ENCODE assay signal across 8 mouse cellular contexts in the genomic region with DNA sequence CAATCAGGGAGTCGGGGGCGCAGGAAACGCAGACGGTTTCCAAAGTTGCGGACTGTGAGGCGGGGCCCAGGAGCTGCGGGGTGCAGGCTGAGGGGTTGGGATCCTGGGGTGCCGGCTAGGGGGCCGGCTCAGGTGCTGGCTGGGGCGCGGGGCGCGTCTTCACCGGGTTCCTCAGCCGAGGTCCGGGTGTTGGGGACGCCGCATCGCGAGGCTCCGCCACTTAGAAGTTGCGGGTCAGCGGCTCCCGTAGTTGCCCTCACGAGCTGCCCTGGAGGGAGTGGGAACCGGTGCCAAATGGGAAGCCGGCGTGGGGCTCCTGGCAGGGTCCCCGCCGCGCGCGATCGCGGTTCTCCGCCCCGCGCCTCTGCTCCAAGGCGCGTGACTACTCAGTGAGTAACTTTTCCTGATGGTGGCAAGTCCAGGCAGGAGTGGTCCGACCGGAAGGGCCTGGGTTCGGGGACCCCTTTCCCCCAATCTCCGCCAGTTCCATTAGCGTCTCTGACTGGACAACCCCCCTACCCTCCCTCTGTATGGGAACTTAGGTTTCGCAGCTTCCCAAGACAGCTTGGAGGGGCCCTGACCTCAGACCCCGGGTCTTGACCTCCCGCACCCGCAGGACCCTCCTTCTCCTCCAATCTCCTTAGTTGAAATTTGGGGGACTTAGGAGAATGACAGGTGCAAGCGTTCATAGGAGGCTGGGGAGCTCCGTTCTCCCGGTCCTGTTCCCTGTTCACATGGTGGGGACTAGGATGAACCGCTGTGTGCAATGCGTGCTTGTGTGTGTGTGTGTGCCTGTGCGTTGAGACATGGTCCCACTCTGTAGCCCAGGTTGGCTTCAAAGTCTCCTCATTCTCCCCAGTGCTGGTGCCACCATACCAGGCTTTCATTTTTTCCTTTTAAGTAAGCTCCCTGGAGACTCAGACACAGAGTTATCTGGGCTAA. TPM values are rescaled to one million over a fixed set of nuclear protein-coding genes. Genes with fewer than 3 reads are reported as not detected.
DNase-seq lines count a peak whose midpoint lies in the region; ATAC-seq and TF ChIP-seq lines count a peak whose summit lies in the region.

No protein-coding gene starts in this region.

- TF ChIP-seq CTCF in thymus, adult 2 months (IDR thresholded peaks at IDR 0.05; ENCODE audit: borderline replicate concordance, control insufficient read depth, extremely low read depth, insufficient read depth, low read length, poor library complexity) = no peak

- under 1% methylated on average over 54 of the region's 55 CpGs for WGBS in thymus, adult 2 months
- 2% methylated on average over 55 of the region's 55 CpGs for WGBS in liver, embryonic 11.5 days
- WGBS in neural tube, embryonic 15.5 days = under 1% methylated on average over 55 of the region's 55 CpGs

- H3K36me3 ChIP-seq in thymus, adult 2 months (ENCODE audit: control insufficient read depth, insufficient read depth, low read length) = 0 out of 2 replicates have a peak, but pooled peaks cover 3% of the 10 kb centered on the region
- H3K36me3 ChIP-seq in liver, embryonic 11.5 days (ENCODE audit: control insufficient read depth, insufficient read depth, low read length) = peaks cover 25% of the 10 kb centered on the region
- H3K36me3 ChIP-seq in neural tube, embryonic 15.5 days = peaks cover 20% of the 10 kb centered on the region

- peak overlapping the region; percentile 73 for H3K4me3 ChIP-seq in thymus, adult 2 months (ENCODE audit: control insufficient read depth, insufficient read depth, low read length)
- H3K4me3 ChIP-seq in liver, embryonic 11.5 days (ENCODE audit: low read depth, low read length) = peak overlapping the region; percentile 72
- peak overlapping the region; percentile 83 for H3K4me3 ChIP-seq in neural tube, embryonic 15.5 days (replicated peaks)

- peak overlapping the region; percentile 86 for H3K9ac ChIP-seq in liver, embryonic 11.5 days (ENCODE audit: low read depth, low read length)
- peak overlapping the region; percentile 84 for H3K9ac ChIP-seq in neural tube, embryonic 15.5 days (replicated peaks)

- peak; percentile 63 for DNase-seq in adrenal gland, postnatal 10 days
- no peak for DNase-seq in adrenal gland, adult 8-10 months
- DNase-seq in thymus, adult 2 months = no peak
- DNase-seq in thymus, postnatal 0 days (ENCODE audit: low spot score) = no peak
- DNase-seq in heart, postnatal 4 days = peak; percentile 54
- DNase-seq in liver, embryonic 11.5 days (ENCODE audit: low spot score) = peak; percentile 51

- H3K4me2 ChIP-seq in liver, embryonic 11.5 days = peak overlapping the region; percentile 88
- H3K4me2 ChIP-seq in neural tube, embryonic 15.5 days = peak overlapping the region; percentile 91

- ATAC-seq in liver, embryonic 11.5 days (replicated peaks; ENCODE audit: low FRiP score) = peak; percentile 37
- peak; percentile 50 for ATAC-seq in neural tube, embryonic 15.5 days (ENCODE audit: low FRiP score)
- no peak for ATAC-seq in monocyte, adult 5-6 weeks (replicated peaks; ENCODE audit: insufficient number of reproducible peaks, low FRiP score, low TSS enrichment, poor library complexity, severe bottlenecking)

- no peak for TF ChIP-seq POLR2A in thymus, adult 2 months (IDR thresholded peaks at IDR 0.05; ENCODE audit: control insufficient read depth, extremely low read depth, insufficient read depth, low read length, poor library complexity)

- H3K27me3 ChIP-seq in thymus, adult 2 months (ENCODE audit: control insufficient read depth, insufficient read depth, low read length) = no peaks in the 10 kb centered on the region
- H3K27me3 ChIP-seq in liver, embryonic 11.5 days (replicated peaks; ENCODE audit: control insufficient read depth, insufficient read depth, low read length) = no peaks in the 10 kb centered on the region
- no peaks in the 10 kb centered on the region for H3K27me3 ChIP-seq in neural tube, embryonic 15.5 days (replicated peaks)

- no peaks in the 10 kb centered on the region for H3K9me3 ChIP-seq in liver, embryonic 11.5 days (ENCODE audit: control insufficient read depth, low read length)
- H3K9me3 ChIP-seq in neural tube, embryonic 15.5 days (replicated peaks) = no peaks in the 10 kb centered on the region

- H3K27ac ChIP-seq in thymus, adult 2 months (ENCODE audit: control insufficient read depth, insufficient read depth, low read length) = no peak overlapping the region
- peak overlapping the region; percentile 65 for H3K27ac ChIP-seq in liver, embryonic 11.5 days (ENCODE audit: low read depth, low read length)
- peak overlapping the region; percentile 67 for H3K27ac ChIP-seq in neural tube, embryonic 15.5 days (replicated peaks)

- H3K4me1 ChIP-seq in thymus, adult 2 months (replicated peaks; ENCODE audit: control insufficient read depth, insufficient read depth, low read length) = peaks cover 13% of the 10 kb centered on the region
- peaks cover 26% of the 10 kb centered on the region for H3K4me1 ChIP-seq in liver, embryonic 11.5 days (replicated peaks; ENCODE audit: control insufficient read depth, insufficient read depth, low read length)
- H3K4me1 ChIP-seq in neural tube, embryonic 15.5 days = peaks cover 26% of the 10 kb centered on the region

RNA-seq across cellular contexts. Expression of a gene that starts 0.8 kb away (rescaled TPM):
- total RNA-seq in adrenal gland, postnatal 10 days (2021) = 10 to 100 TPM; 23.8 to 33.3 TPM
- total RNA-seq in adrenal gland, adult 8-10 months (2022) = 10 to 100 TPM; 18.7 to 38.9 (median 29.2) TPM
- polyA plus RNA-seq in thymus, adult 2 months (2012; rRNA removed) = 60.6 and 67.6 TPM in 2 replicates
- 25.7 and 26.9 TPM in 2 replicates for polyA plus RNA-seq in thymus, postnatal 0 days (2015; fragmentation: Nextera tagmentation; extraction: Ambion mirVana)
- total RNA-seq in heart, postnatal 4 days (2021) = 10 to 100 TPM; 36.2 to 36.4 TPM
- polyA plus RNA-seq in liver, embryonic 11.5 days (2014; fragmentation: Nextera tagmentation; extraction: Ambion mirVana) = 33.9 and 37.9 TPM in 2 replicates
- 22.7 and 30.1 TPM in 2 replicates for polyA plus RNA-seq in neural tube, embryonic 15.5 days (2015; fragmentation: Nextera tagmentation; extraction: Ambion mirVana)
- total RNA-seq in monocyte, adult 5-6 weeks (2017) = 2.0 to 3.7 TPM (median 3.4 TPM) in 3 replicates

RNA-seq across cellular contexts. Expression of a gene that starts 18.9 kb away (rescaled TPM):
- 10 to 100 TPM; 63.4 to 67.7 TPM for total RNA-seq in adrenal gland, postnatal 10 days (2021)
- total RNA-seq in adrenal gland, adult 8-10 months (2022) = 10 to 100 TPM; 74.5 to 93.4 (median 86.3) TPM
- polyA plus RNA-seq in thymus, adult 2 months (2012; rRNA removed) = 72.1 and 75.4 TPM in 2 replicates
- 53.6 and 58.1 TPM in 2 replicates for polyA plus RNA-seq in thymus, postnatal 0 days (2015; fragmentation: Nextera tagmentation; extraction: Ambion mirVana)
- 10 to 100 TPM; 37.2 to 46.4 TPM for total RNA-seq in heart, postnatal 4 days (2021)
- 56.5 and 59.1 TPM in 2 replicates for polyA plus RNA-seq in liver, embryonic 11.5 days (2014; fragmentation: Nextera tagmentation; extraction: Ambion mirVana)
- polyA plus RNA-seq in neural tube, embryonic 15.5 days (2015; fragmentation: Nextera tagmentation; extraction: Ambion mirVana) = 42.2 and 46.7 TPM in 2 replicates
- 74.6 to 94.0 TPM (median 75.3 TPM) in 3 replicates for total RNA-seq in monocyte, adult 5-6 weeks (2017)

RNA-seq across cellular contexts. Expression of a gene that starts 18.9 kb away (rescaled TPM):
- 100 to 1,000 TPM; 203 to 216 TPM for total RNA-seq in adrenal gland, postnatal 10 days (2021)
- 100 to 1,000 TPM; 190 to 236 (median 226) TPM for total RNA-seq in adrenal gland, adult 8-10 months (2022)
- 397 and 454 TPM in 2 replicates for polyA plus RNA-seq in thymus, adult 2 months (2012; rRNA removed)
- 314 and 316 TPM in 2 replicates for polyA plus RNA-seq in thymus, postnatal 0 days (2015; fragmentation: Nextera tagmentation; extraction: Ambion mirVana)
- total RNA-seq in heart, postnatal 4 days (2021) = 100 to 1,000 TPM; 176 to 179 TPM
- polyA plus RNA-seq in liver, embryonic 11.5 days (2014; fragmentation: Nextera tagmentation; extraction: Ambion mirVana) = 281 and 298 TPM in 2 replicates
- polyA plus RNA-seq in neural tube, embryonic 15.5 days (2015; fragmentation: Nextera tagmentation; extraction: Ambion mirVana) = 299 and 314 TPM in 2 replicates
- 79.7 to 131 TPM (median 108 TPM) in 3 replicates for total RNA-seq in monocyte, adult 5-6 weeks (2017)

RNA-seq across cellular contexts. Expression of a gene that starts 32.2 kb away (rescaled TPM):
- 1 to 10 TPM; 2.3 to 3.7 TPM for total RNA-seq in adrenal gland, postnatal 10 days (2021)
- 1 to 10 TPM; 2.8 to 5.3 (median 4.1) TPM for total RNA-seq in adrenal gland, adult 8-10 months (2022)
- polyA plus RNA-seq in thymus, adult 2 months (2012; rRNA removed) = 0.13 and 0.61 TPM in 2 replicates
- polyA plus RNA-seq in thymus, postnatal 0 days (2015; fragmentation: Nextera tagmentation; extraction: Ambion mirVana) = 0.19 and 0.40 TPM in 2 replicates
- under 1 TPM; 0.43 to 0.56 TPM for total RNA-seq in heart, postnatal 4 days (2021)
- polyA plus RNA-seq in liver, embryonic 11.5 days (2014; fragmentation: Nextera tagmentation; extraction: Ambion mirVana) = 1.1 and 1.2 TPM in 2 replicates
- polyA plus RNA-seq in neural tube, embryonic 15.5 days (2015; fragmentation: Nextera tagmentation; extraction: Ambion mirVana) = 35.5 and 42.4 TPM in 2 replicates
- not detected in 3 replicates for total RNA-seq in monocyte, adult 5-6 weeks (2017)

RNA-seq across cellular contexts. Expression of a gene that starts 46.2 kb away (rescaled TPM):
- 1 to 10 TPM in 1 of 2 experiments, under 1 TPM in 1; 0.88 to 1.2 TPM for total RNA-seq in adrenal gland, postnatal 10 days (2021)
- 1 to 10 TPM in 2 of 4 experiments, under 1 TPM in 2; 0.70 to 1.6 (median 1.1) TPM for total RNA-seq in adrenal gland, adult 8-10 months (2022)
- polyA plus RNA-seq in thymus, adult 2 months (2012; rRNA removed) = 0.13 and 0.23 TPM in 2 replicates
- 0.13 TPM in 1 of 2 replicates, not detected in the other for polyA plus RNA-seq in thymus, postnatal 0 days (2015; fragmentation: Nextera tagmentation; extraction: Ambion mirVana)
- under 1 TPM in 1 of 2 experiments, not detected in 1; 0.60 TPM for total RNA-seq in heart, postnatal 4 days (2021)
- polyA plus RNA-seq in liver, embryonic 11.5 days (2014; fragmentation: Nextera tagmentation; extraction: Ambion mirVana) = 1.6 and 2.6 TPM in 2 replicates
- polyA plus RNA-seq in neural tube, embryonic 15.5 days (2015; fragmentation: Nextera tagmentation; extraction: Ambion mirVana) = 7.9 and 9.8 TPM in 2 replicates
- not detected in 3 replicates for total RNA-seq in monocyte, adult 5-6 weeks (2017)

Comparison
In these comparisons a context has a peak if more than half of its experiments do, and no peak if none do; other contexts are left out.
1. DNase-seq: peak in adrenal gland, postnatal 10 days (single experiment), heart, postnatal 4 days (single experiment) and liver, embryonic 11.5 days (single experiment); none in adrenal gland, adult 8-10 months (single experiment), thymus, adult 2 months (single experiment) and thymus, postnatal 0 days (single experiment).
2. Peak in every context shown above with its lines, with median percentiles within 50 percentile points of each other: H3K4me3 ChIP-seq.